Mouse (Mus musculus): ENCODE data around the gene Atp6v1c2. TPM values are rescaled to one million over a fixed set of nuclear protein-coding genes. Genes with fewer than 3 reads are reported as not detected.

The Atp6v1c2 gene
- total and polyA plus RNA-seq, 3 experiments = 0.19 to 0.42 TPM; not detected in 1

- DNase-seq (ENCODE audit: extremely low read depth) = no peak
- no peak overlapping the region for H3K4me3 ChIP-seq (replicated peaks in 1 of 3; ENCODE audit: low read depth in 2 of 3, low read length in 2 of 3, poor library complexity in 1 of 3)
- H3K27me3 ChIP-seq (replicated peaks) = no peaks in the 10 kb centered on the region
- H3K9me3 ChIP-seq (replicated peaks; ENCODE audit: low read length) = peaks cover 4% of the 10 kb centered on the region
- H3K27ac ChIP-seq (ENCODE audit: insufficient read depth, low read depth) = no peak overlapping the region
- H3K36me3 ChIP-seq (replicated peaks in 1 of 2; ENCODE audit: control insufficient read depth in 1 of 2, insufficient read depth in 1 of 2, low read length in 1 of 2) = peaks cover 10 to 15% of the 10 kb centered on the region in 2 experiments
- in situ Hi-C loops (cut with MboI; ENCODE audit: low pct_ligation_motif_present, low pct_unique_long_range_greater_than_20kb, low sequenced_read_pairs) (loop anchor here (10.0 to 25.0 kb wide), 2 partner anchors 230 to 453 kb away; partner anchors contain the start of genes E2f6 and Greb1), dilution Hi-C loops (cut with MboI; ENCODE audit: extremely low pct_ligation_motif_present, extremely low pct_unique_long_range_greater_than_20kb, low sequenced_read_pairs) (no loop called here)
- no peak for TF ChIP-seq BHLHE40 (IDR thresholded peaks at IDR 0.05; ENCODE audit: low read depth, low read length)
- TF ChIP-seq E2F4 (IDR thresholded peaks at IDR 0.05; ENCODE audit: insufficient replicate concordance, low read depth, low read length) = no peak
- no peak for TF ChIP-seq POLR2A (IDR thresholded peaks at IDR 0.05; ENCODE audit: low read depth, low read length)
- TF ChIP-seq MYC (IDR thresholded peaks at IDR 0.05; ENCODE audit: low read depth, low read length) = no peak
- no peak for TF ChIP-seq USF1 (IDR thresholded peaks at IDR 0.05; ENCODE audit: low read depth, low read length)
- TF ChIP-seq MAFK (IDR thresholded peaks at IDR 0.05; ENCODE audit: insufficient replicate concordance, low read length) = no peak
- TF ChIP-seq TCF12 (IDR thresholded peaks at IDR 0.05; ENCODE audit: low read depth, low read length) = no peak
- TF ChIP-seq USF2 (conservative IDR thresholded peaks at IDR 0.05; ENCODE audit: low read depth, low read length) = no peak
- no peak for TF ChIP-seq JUND (conservative IDR thresholded peaks at IDR 0.05; ENCODE audit: low read depth, low read length)
- no peak for TF ChIP-seq ELF1 (IDR thresholded peaks at IDR 0.05; ENCODE audit: low read depth, low read length)
- no peak for TF ChIP-seq ETS1 (conservative IDR thresholded peaks at IDR 0.05; ENCODE audit: low read depth, low read length)
- TF ChIP-seq NELFE (IDR thresholded peaks at IDR 0.05; ENCODE audit: low read depth, low read length) = no peak
- TF ChIP-seq CHD1 (IDR thresholded peaks at IDR 0.05; ENCODE audit: low read depth, low read length) = no peak
- no peak for TF ChIP-seq PAX5 (IDR thresholded peaks at IDR 0.05; ENCODE audit: low read length)
- no peak for TF ChIP-seq CTCF (conservative IDR thresholded peaks at IDR 0.05 in 1 of 2, IDR thresholded peaks at IDR 0.05 in 1 of 2; ENCODE audit: low read depth in 2 of 2, low read length in 2 of 2)
- no peak for TF ChIP-seq ZKSCAN1 (IDR thresholded peaks at IDR 0.05; ENCODE audit: borderline replicate concordance, low read depth, low read length)
- H3K4me2 ChIP-seq (ENCODE audit: insufficient read depth, low read depth, poor library complexity, severe bottlenecking) = no peak overlapping the region
- peaks cover 16 to 41% of the 10 kb centered on the region in 2 experiments for H3K4me1 ChIP-seq (ENCODE audit: control insufficient read depth in 1 of 2, insufficient read depth in 2 of 2)
- H3K9ac ChIP-seq (ENCODE audit: insufficient read depth, low read depth) = no peak overlapping the region
- peaks cover 33% of the 10 kb centered on the region for H3K79me2 ChIP-seq (replicated peaks; ENCODE audit: control insufficient read depth, extremely low read depth, insufficient read depth, poor library complexity, severe bottlenecking)
Measured at GRCm38 (mm10) chr12:17264826-17265225, 64.3 kb downstream of the Atp6v1c2 start.

GRCm38 (mm10) chr12:17263881-17264280, 65.3 kb downstream of the Atp6v1c2 start:
- no peak overlapping the region for H3K9ac ChIP-seq (ENCODE audit: insufficient read depth, low read depth)
- TF ChIP-seq NELFE (IDR thresholded peaks at IDR 0.05; ENCODE audit: low read depth, low read length) (no peak), UBTF (IDR thresholded peaks at IDR 0.05; ENCODE audit: low read depth, low read length) (no peak), RCOR1 (conservative IDR thresholded peaks at IDR 0.05; ENCODE audit: low read depth, low read length) (no peak), SIN3A (IDR thresholded peaks at IDR 0.05; ENCODE audit: low read length) (no peak), CTCF (conservative IDR thresholded peaks at IDR 0.05 in 1 of 2, IDR thresholded peaks at IDR 0.05 in 1 of 2; ENCODE audit: low read depth in 2 of 2, low read length in 2 of 2) (no peak), KAT2A (IDR thresholded peaks at IDR 0.05; ENCODE audit: insufficient replicate concordance, low read length) (no peak), MAZ (IDR thresholded peaks at IDR 0.05; ENCODE audit: low read depth, low read length) (no peak), E2F4 (IDR thresholded peaks at IDR 0.05; ENCODE audit: insufficient replicate concordance, low read depth, low read length) (no peak), POLR2A (IDR thresholded peaks at IDR 0.05; ENCODE audit: low read depth, low read length) (no peak), PAX5 (IDR thresholded peaks at IDR 0.05; ENCODE audit: low read length) (no peak), MAFK (IDR thresholded peaks at IDR 0.05; ENCODE audit: insufficient replicate concordance, low read length) (no peak), RAD21 (IDR thresholded peaks at IDR 0.05; ENCODE audit: low read depth, low read length) (no peak)
- peaks cover 25% of the 10 kb centered on the region for H3K79me2 ChIP-seq (replicated peaks; ENCODE audit: control insufficient read depth, extremely low read depth, insufficient read depth, poor library complexity, severe bottlenecking)
- no peak overlapping the region for H3K4me2 ChIP-seq (ENCODE audit: insufficient read depth, low read depth, poor library complexity, severe bottlenecking)
- peaks cover 4% of the 10 kb centered on the region for H3K9me3 ChIP-seq (replicated peaks; ENCODE audit: low read length)
- dilution Hi-C loops (cut with MboI; ENCODE audit: extremely low pct_ligation_motif_present, extremely low pct_unique_long_range_greater_than_20kb, low sequenced_read_pairs) = no loop called here
- peaks cover 10 to 34% of the 10 kb centered on the region in 2 experiments for H3K4me1 ChIP-seq (ENCODE audit: control insufficient read depth in 1 of 2, insufficient read depth in 2 of 2)
- no peak overlapping the region for H3K4me3 ChIP-seq (replicated peaks in 1 of 3; ENCODE audit: low read depth in 2 of 3, low read length in 2 of 3, poor library complexity in 1 of 3)
- H3K36me3 ChIP-seq (replicated peaks in 1 of 2; ENCODE audit: control insufficient read depth in 1 of 2, insufficient read depth in 1 of 2, low read length in 1 of 2) = peaks cover 5 to 7% of the 10 kb centered on the region in 2 experiments
- H3K27me3 ChIP-seq (replicated peaks) = no peaks in the 10 kb centered on the region
- no peak overlapping the region for H3K27ac ChIP-seq (ENCODE audit: insufficient read depth, low read depth)
- no peak for DNase-seq (ENCODE audit: extremely low read depth)
- in situ Hi-C loops (cut with MboI; ENCODE audit: low pct_ligation_motif_present, low pct_unique_long_range_greater_than_20kb, low sequenced_read_pairs) = loop anchor here (10.0 to 25.0 kb wide), 2 partner anchors 229 to 452 kb away; partner anchors contain the start of genes E2f6 and Greb1

Data from CH12.LX (cell line).